Mouse (Mus musculus) Patski (cell line): Measurements from ENCODE around the gene Mrpl51. TPM values are rescaled to one million over a fixed set of nuclear protein-coding genes. Genes with fewer than 3 reads are reported as not detected.

Experiments used
- ATAC-seq: fragments of 100-300 bp; one replicate; pipeline ENCODE4 v1.8.0; 2021
- CTCF ChIA-PET: fragments of 350-600 bp; sonication (Branson Sonifier 250); formaldehyde crosslinking; loops from one replicate; lab custom pipeline; 2022; ENCODE audit warnings: inconsistent platforms; lab: Charles Lee
- POLR2A ChIA-PET: fragments of 350-600 bp; sonication (Branson Sonifier 250); formaldehyde crosslinking; loops from one replicate; lab custom pipeline; 2022; ENCODE audit warnings: antibody characterized with exemption, inconsistent platforms; lab: Charles Lee
- DNase-seq: peaks from one replicate; pipeline ENCODE4 v3.0.0-alpha.2; 2011; ENCODE audit warnings: low read depth, low spot score
- H3K27me3 ChIP-seq: fragments of 371-371 bp; one replicate; pipeline ENCODE4 v1.5.1; 2021
- CTCF ChIP-seq: fragments of 100-300 bp; IDR thresholded peaks from one replicate; pipeline ENCODE4 v1.5.1; 2021
- in situ Hi-C: fragments of 300-500 bp; cut with MboI; formaldehyde crosslinking; loops from 3 replicates; pipeline ENCODE4 v1.11.1; 2018; ENCODE audit warnings: low pct_unique_long_range_greater_than_20kb, mixed read lengths
- polyA plus RNA-seq: library from polyadenylated mRNA; unstranded; gene quantifications from one replicate; pipeline ENCODE4 v1.2.3, GENCODE M21; 2021

The Mrpl51 gene
- polyA plus RNA-seq, 1 experiment from 2014 or later, result 175 TPM

- in situ Hi-C loops, result no loop called here
- no peaks in the 10 kb centered on the region for H3K27me3 ChIP-seq
- ChIA-PET CTCF (interaction anchor here (1.2 to 2.1 kb wide), 2 partner anchors 11 to 37 kb away, joined by 3 to 12 read pairs; no protein-coding TSS in a partner anchor), POLR2A (interaction anchor here (0.7 kb wide), 1 partner anchor 98 kb away, joined by 3 read pairs; no protein-coding TSS in a partner anchor)
- ATAC-seq, result no peak
- no peak for TF ChIP-seq CTCF
- no peak for DNase-seq
Observed at GRCm38 (mm10) chr6:125230571-125230970, 39.0 kb downstream of the Mrpl51 start.

GRCm38 (mm10) chr6:125231117-125232044, 39.8 kb downstream of the Mrpl51 start, which contains the start of gene Tapbpl:
TSS of gene Tapbpl (minus strand) at chr6:125231860.
- ATAC-seq (peak; percentile 25), DNase-seq (no peak)
- ChIA-PET POLR2A (interaction anchor here (0.6 to 1.4 kb wide), 4 partner anchors 15 to 99 kb away, joined by 3 to 4 read pairs (median 4); partner anchors contain the start of gene Vamp1), CTCF (interaction anchor here (1.2 to 2.1 kb wide), 6 partner anchors 12 to 40 kb away, joined by 3 to 12 read pairs (median 4); no protein-coding TSS in a partner anchor)
- no peaks in the 10 kb centered on the region for H3K27me3 ChIP-seq
- TF ChIP-seq CTCF, result no peak
- in situ Hi-C loops, result no loop called here

- no peak for TF ChIP-seq CTCF
- no peaks in the 10 kb centered on the region for H3K27me3 ChIP-seq
- ChIA-PET POLR2A (interaction anchor here (0.6 to 1.4 kb wide), 2 partner anchors 16 to 37 kb away, joined by 3 to 4 read pairs; partner anchors contain the start of gene Vamp1), CTCF (interaction anchor here (1.4 to 2.1 kb wide), 5 partner anchors 12 to 40 kb away, joined by 3 to 12 read pairs (median 4); no protein-coding TSS in a partner anchor)
- DNase-seq (no peak), ATAC-seq (no peak)
- in situ Hi-C loops, result no loop called here
Observed at GRCm38 (mm10) chr6:125232045-125232437, 40.4 kb downstream of the Mrpl51 start.

- ATAC-seq, result no peak
- ChIA-PET POLR2A (interaction anchor here (1.4 kb wide), 1 partner anchor 17 kb away, joined by 4 read pairs; the partner anchor contains the start of gene Vamp1), CTCF (interaction anchor here (1.5 to 2.1 kb wide), 4 partner anchors 12 to 39 kb away, joined by 3 to 12 read pairs (median 6); no protein-coding TSS in a partner anchor)
- TF ChIP-seq CTCF, result no peak
- DNase-seq, result no peak
- in situ Hi-C loops, result no loop called here
- no peaks in the 10 kb centered on the region for H3K27me3 ChIP-seq
Observed at GRCm38 (mm10) chr6:125232516-125232915, 40.9 kb downstream of the Mrpl51 start.

GRCm38 (mm10) chr6:125233816-125234519, 42.4 kb downstream of the Mrpl51 start:
- H3K27me3 ChIP-seq, result no peaks in the 10 kb centered on the region
- ChIA-PET CTCF (interaction anchor here (0.8 to 1.8 kb wide), 3 partner anchors 9 to 98 kb away, joined by 3 to 6 read pairs (median 3); no protein-coding TSS in a partner anchor), POLR2A (interaction anchor here (0.8 to 1.5 kb wide), 2 partner anchors 11 to 26 kb away, joined by 3 to 4 read pairs; no protein-coding TSS in a partner anchor)
- DNase-seq (no peak), ATAC-seq (no peak)
- TF ChIP-seq CTCF, result no peak
- in situ Hi-C loops, result no loop called here

- ATAC-seq (peak; percentile 11), DNase-seq (no peak)
- no peaks in the 10 kb centered on the region for H3K27me3 ChIP-seq
- in situ Hi-C loops, result no loop called here
- CTCF ChIA-PET, result interaction anchor here (0.8 to 1.8 kb wide), 3 partner anchors 9 to 98 kb away, joined by 3 to 6 read pairs (median 3); no protein-coding TSS in a partner anchor
- no peak for TF ChIP-seq CTCF
- POLR2A ChIA-PET, result interaction anchor here (0.8 to 1.5 kb wide), 2 partner anchors 11 to 25 kb away, joined by 3 to 4 read pairs; no protein-coding TSS in a partner anchor
Observed at GRCm38 (mm10) chr6:125234520-125234828, 42.9 kb downstream of the Mrpl51 start.

GRCm38 (mm10) chr6:125236341-125236740, 44.7 kb downstream of the Mrpl51 start:
- no peaks in the 10 kb centered on the region for H3K27me3 ChIP-seq
- POLR2A ChIA-PET, result interaction anchor here (0.5 kb wide), 1 partner anchor 171 kb away, joined by 4 read pairs; no protein-coding TSS in a partner anchor
- TF ChIP-seq CTCF, result no peak
- CTCF ChIA-PET, result interaction anchor here (1.1 kb wide), 1 partner anchor 17 kb away, joined by 3 read pairs; no protein-coding TSS in a partner anchor
- in situ Hi-C loops, result no loop called here
- DNase-seq (no peak), ATAC-seq (no peak)

GRCm38 (mm10) chr6:125236782-125237181, 45.2 kb downstream of the Mrpl51 start, which contains the start of gene Cd27:
TSS of gene Cd27 (minus strand) at chr6:125237010.
- in situ Hi-C loops, result no loop called here
- ChIA-PET CTCF (interaction anchor here (1.1 kb wide), 1 partner anchor 18 kb away, joined by 3 read pairs; no protein-coding TSS in a partner anchor), POLR2A (interaction anchor here (0.5 kb wide), 1 partner anchor 172 kb away, joined by 4 read pairs; no protein-coding TSS in a partner anchor)
- ATAC-seq, result no peak
- no peaks in the 10 kb centered on the region for H3K27me3 ChIP-seq
- DNase-seq, result no peak
- TF ChIP-seq CTCF, result no peak

GRCm38 (mm10) chr6:125237421-125237820, 45.8 kb downstream of the Mrpl51 start:
- no peaks in the 10 kb centered on the region for H3K27me3 ChIP-seq
- DNase-seq, result no peak
- in situ Hi-C loops, result no loop called here
- no peak for ATAC-seq
- ChIA-PET CTCF (interaction anchor here (1.1 to 1.4 kb wide), 2 partner anchors 12 to 18 kb away, joined by 3 to 4 read pairs; no protein-coding TSS in a partner anchor), POLR2A (no interaction called here)
- TF ChIP-seq CTCF, result no peak
